Mouse (Mus musculus) stomach, embryonic 14.5 days (tissue): Measurements from ENCODE around the gene Ahnak. TPM values are rescaled to one million over a fixed set of nuclear protein-coding genes. Genes with fewer than 3 reads are reported as not detected.
"Not testable (repeated sequence)": the region's sequence is repeated elsewhere in the genome, so short reads cannot be mapped to it uniquely, and the experiment has no call there.

Source experiments
- ATAC-seq: fragments of 200-750 bp; cut with Nextera tagmentation; 2 replicates; pipeline ENCODE4 v1.8.0; 2017; ENCODE audit warnings: low read depth, moderate TSS enrichment; ENCODE audit not compliant: insufficient number of reproducible peaks, insufficient read depth, low FRiP score
- H3K27ac ChIP-seq: fragments of 300-500 bp; sonication (generic); 2 replicates; pipeline ENCODE4 v1.5.1; 2014; ENCODE audit warnings: mild to moderate bottlenecking, low read length, moderate library complexity, mixed read lengths
- H3K27me3 ChIP-seq: fragments of 300-500 bp; sonication (generic); 2 replicates; pipeline ENCODE4 v1.6.1; 2014; ENCODE audit warnings: low read length, control low read depth, mixed read lengths; ENCODE audit not compliant: control insufficient read depth, insufficient read depth
- H3K36me3 ChIP-seq: fragments of 300-500 bp; sonication (generic); 2 replicates; pipeline ENCODE4 v1.6.1; 2014; ENCODE audit warnings: mild to moderate bottlenecking, control low read depth, low read length, moderate library complexity, mixed read lengths; ENCODE audit not compliant: control insufficient read depth, insufficient read depth
- H3K4me1 ChIP-seq: fragments of 300-500 bp; sonication (generic); 2 replicates; pipeline ENCODE4 v1.6.1; 2014; ENCODE audit warnings: low read length, control low read depth, mixed read lengths; ENCODE audit not compliant: control insufficient read depth, insufficient read depth
- H3K4me2 ChIP-seq: fragments of 300-500 bp; sonication (generic); replicated peaks from 2 replicates; pipeline ENCODE4 v1.6.1; 2014; ENCODE audit warnings: low read depth, low read length, control low read depth
- H3K4me3 ChIP-seq: fragments of 300-500 bp; sonication (generic); 2 replicates; pipeline ENCODE4 v1.5.1; 2014; ENCODE audit warnings: low read depth, low read length, control low read depth
- H3K9ac ChIP-seq: fragments of 300-500 bp; sonication (generic); replicated peaks from 2 replicates; pipeline ENCODE4 v1.6.1; 2014; ENCODE audit warnings: low read depth, mild to moderate bottlenecking, control low read depth, low read length, moderate library complexity, mixed read lengths
- H3K9me3 ChIP-seq: fragments of 300-500 bp; sonication (generic); 2 replicates; pipeline ENCODE4 v1.6.1; 2016; ENCODE audit warnings: low read depth, low read length, control low read depth; ENCODE audit not compliant: control insufficient read depth
- WGBS: fragments of 180-500 bp; shearing (Covaris S2); extraction: QIAGEN DNeasy Blood & Tissue Kit; methylation state at CpG from one replicate; pipeline ENCODE4 v1.1.7; 2014; 5-methylcytosine and 5-hydroxymethylcytosine counted together
- polyA plus RNA-seq: library from polyadenylated mRNA; unstranded; fragments of >200 nt; fragmentation: Nextera tagmentation; extraction: Ambion mirVana; gene quantifications from 2 replicates; pipeline ENCODE4 v1.2.1, GENCODE M21; 2014

Ahnak gene
- polyA plus RNA-seq, 1 experiment from 2014 or later: 33.4 TPM

DNA sequence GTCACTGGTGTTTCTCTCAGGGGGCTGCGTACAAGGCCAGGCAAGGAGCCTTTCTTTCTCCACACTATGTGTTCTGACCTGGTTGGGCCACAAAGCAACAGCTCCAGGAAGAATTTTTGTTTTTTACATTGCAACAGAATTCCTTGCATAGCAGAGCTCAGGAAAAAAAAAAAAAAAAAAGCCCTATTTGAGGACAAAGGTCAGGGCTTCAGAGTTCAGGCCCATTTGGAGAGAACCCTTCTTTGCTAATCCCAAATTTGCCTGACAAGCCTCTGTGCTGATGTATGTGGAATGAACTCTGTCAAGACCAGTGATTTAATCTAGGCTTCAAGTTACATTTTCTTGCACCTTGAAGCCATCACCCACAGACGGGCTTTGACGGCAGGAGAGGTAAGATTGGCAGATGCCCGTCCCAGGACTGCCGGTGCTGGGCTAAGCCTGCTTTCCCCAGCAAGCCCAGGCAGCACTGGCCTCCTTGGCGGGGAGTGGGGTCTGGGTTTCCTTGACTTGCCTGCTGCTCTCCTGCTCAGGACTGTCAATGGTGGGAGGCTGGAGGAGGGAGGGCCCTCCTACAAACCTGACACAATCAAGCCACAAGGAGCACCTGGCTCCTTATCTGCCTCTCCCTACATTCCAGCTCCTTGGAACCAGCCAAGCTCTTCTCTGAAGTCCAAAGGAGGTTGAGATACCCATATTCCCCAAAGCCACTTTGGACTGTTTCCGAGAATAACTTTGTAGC, 58.3 kb downstream of the Ahnak start:
- Histone ChIP-seq H3K4me2 (no peak overlapping the region), H3K27me3 (no peaks in the 10 kb centered on the region), H3K4me3 (no peak overlapping the region), H3K9ac (no peak overlapping the region), H3K27ac (peak overlapping the region; percentile 52; the same call in 1 of the 2 replicates), H3K9me3 (no peaks in the 10 kb centered on the region), H3K36me3 (no peaks in the 10 kb centered on the region), H3K4me1 (peaks cover 13% of the 10 kb centered on the region)
- peak; percentile 58; the same call in 1 of the 2 replicates for ATAC-seq
- WGBS: 49% methylated on average over 7 of the region's 7 CpGs

DNA sequence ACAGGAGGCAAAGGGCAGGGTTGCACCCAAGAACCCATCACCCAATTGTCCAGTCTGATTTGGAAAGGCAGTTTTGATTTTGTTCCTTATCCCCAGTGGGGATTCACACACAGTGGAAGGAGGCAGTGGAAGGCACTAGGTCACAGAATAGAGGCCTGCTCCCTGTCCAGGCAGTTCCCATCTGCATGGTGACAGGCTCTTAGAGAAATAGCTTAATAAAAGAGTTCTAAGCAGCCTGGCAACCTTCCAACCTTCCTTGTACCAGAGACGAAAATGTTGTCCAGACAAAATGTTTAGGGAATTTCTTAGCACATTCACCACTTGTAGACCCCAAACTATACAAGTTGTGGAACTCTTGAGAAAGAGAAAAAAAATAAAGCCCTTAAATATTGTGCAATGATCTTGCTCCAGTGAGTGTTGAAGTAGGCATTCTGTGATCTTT, 58.9 kb downstream of the Ahnak start:
- ATAC-seq: peak; percentile 24; the same call in 1 of the 2 replicates
- peak overlapping the region; percentile 52; the same call in 1 of the 2 replicates for H3K27ac ChIP-seq

GRCm38 (mm10) chr19:9048981-9049687, 60.0 kb downstream of the Ahnak start:
- Histone ChIP-seq H3K4me3 (no peak overlapping the region), H3K36me3 (no peaks in the 10 kb centered on the region), H3K4me2 (no peak overlapping the region), H3K4me1 (peaks cover 24% of the 10 kb centered on the region), H3K9me3 (no peaks in the 10 kb centered on the region), H3K27ac (no peak overlapping the region), H3K9ac (no peak overlapping the region), H3K27me3 (no peaks in the 10 kb centered on the region)
- 93% methylated on average over 4 of the region's 4 CpGs for WGBS
- no peak for ATAC-seq

More for the DNA sequence above, 58.9 kb downstream of the Ahnak start:
- Histone ChIP-seq H3K36me3 (no peaks in the 10 kb centered on the region), H3K4me1 (peaks cover 19% of the 10 kb centered on the region), H3K4me2 (no peak overlapping the region), H3K9ac (no peak overlapping the region), H3K9me3 (no peaks in the 10 kb centered on the region), H3K27me3 (no peaks in the 10 kb centered on the region), H3K4me3 (no peak overlapping the region)
- 17% methylated on average over 1 of the region's 1 CpGs for WGBS

GRCm38 (mm10) chr19:9050294-9051229, 61.5 kb downstream of the Ahnak start:
- ATAC-seq: no peak
- Histone ChIP-seq H3K4me1 (peaks cover 24% of the 10 kb centered on the region), H3K27ac (no peak overlapping the region), H3K27me3 (no peaks in the 10 kb centered on the region), H3K36me3 (no peaks in the 10 kb centered on the region), H3K9me3 (no peaks in the 10 kb centered on the region), H3K9ac (no peak overlapping the region), H3K4me2 (no peak overlapping the region), H3K4me3 (no peak overlapping the region)
- WGBS: 58% methylated on average over 9 of the region's 9 CpGs

DNA sequence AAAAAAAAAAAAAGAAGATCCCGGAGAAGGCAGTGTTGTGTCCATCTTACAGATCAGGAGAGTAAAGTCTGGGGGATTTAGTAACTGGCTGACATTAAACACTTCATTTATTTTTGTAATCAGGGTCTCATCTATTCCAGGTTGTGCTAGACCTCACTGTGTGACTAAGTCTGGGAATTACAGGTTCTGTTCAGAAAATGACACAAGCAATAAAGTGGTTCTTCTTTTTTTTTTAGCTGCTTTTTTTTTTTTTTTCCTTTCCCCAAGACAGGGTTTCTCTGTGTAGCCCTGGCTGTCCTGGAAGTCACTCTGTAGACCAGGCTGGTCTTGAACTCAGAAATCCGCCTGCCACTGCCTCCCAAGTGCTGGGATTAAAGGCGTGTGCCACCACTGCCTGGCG, 62.9 kb downstream of the Ahnak start:
- not testable (repeated sequence) for H3K36me3 ChIP-seq, H3K9me3 ChIP-seq, H3K9ac ChIP-seq, ATAC-seq, H3K4me3 ChIP-seq, H3K27me3 ChIP-seq, H3K4me2 ChIP-seq
- 89% methylated on average over 4 of the region's 4 CpGs for WGBS
- Histone ChIP-seq H3K4me1 (peaks cover 22% of the 10 kb centered on the region), H3K27ac (0 out of 2 replicates have a peak overlapping the region, but pooled peaks have one; percentile 41)

DNA sequence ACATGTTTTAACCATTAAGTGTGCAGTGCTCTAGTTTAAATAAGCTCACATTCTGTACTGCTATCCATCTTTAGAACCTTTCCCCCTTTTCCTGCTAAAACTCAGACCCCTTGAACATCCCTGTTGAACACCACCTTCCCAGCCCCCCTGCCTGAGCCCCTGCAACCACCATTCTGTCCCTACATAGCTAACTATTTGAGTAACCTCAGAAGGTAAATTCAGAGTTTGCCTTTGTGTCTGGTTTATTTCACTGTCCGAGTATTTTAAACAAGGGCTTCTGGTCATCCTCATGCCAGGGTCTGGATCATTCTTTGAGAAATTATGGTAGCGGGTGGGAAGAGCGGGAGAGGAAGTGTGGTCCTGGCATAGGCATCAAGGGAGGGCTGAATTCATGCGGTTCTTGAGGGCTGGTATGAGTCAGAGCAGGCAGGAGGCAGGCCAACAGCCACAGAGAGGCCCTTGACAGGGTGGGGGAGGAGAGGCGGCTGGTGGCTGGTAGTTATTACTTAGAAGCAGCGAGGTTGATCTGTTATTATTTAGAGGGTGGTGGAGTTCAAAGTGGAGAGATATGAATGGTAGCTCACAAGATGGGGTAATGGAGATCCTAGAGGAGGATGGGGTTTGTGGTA, 63.8 kb downstream of the Ahnak start:
- no peak overlapping the region for H3K4me2 ChIP-seq
- peak; percentile 82; the same call in 1 of the 2 replicates for ATAC-seq
- H3K9me3 ChIP-seq: no peaks in the 10 kb centered on the region

GRCm38 (mm10) chr19:9055153-9055552, 66.1 kb downstream of the Ahnak start:
- 22% methylated on average over 2 of the region's 2 CpGs for WGBS
- Histone ChIP-seq H3K9me3 (no peaks in the 10 kb centered on the region), H3K27me3 (no peaks in the 10 kb centered on the region), H3K9ac (no peak overlapping the region), H3K4me3 (no peak overlapping the region), H3K4me1 (peaks cover 11% of the 10 kb centered on the region; the same call in 1 of the 2 replicates), H3K4me2 (no peak overlapping the region), H3K36me3 (no peaks in the 10 kb centered on the region), H3K27ac (no peak overlapping the region)
- ATAC-seq: no peak

More for the DNA sequence above, 63.8 kb downstream of the Ahnak start:
- WGBS: 22% methylated on average over 6 of the region's 6 CpGs
- Histone ChIP-seq H3K4me3 (no peak overlapping the region), H3K36me3 (no peaks in the 10 kb centered on the region), H3K9ac (no peak overlapping the region), H3K27ac (peak overlapping the region; percentile 74; the same call in 1 of the 2 replicates), H3K27me3 (no peaks in the 10 kb centered on the region), H3K4me1 (peaks cover 12% of the 10 kb centered on the region; the same call in 1 of the 2 replicates)
